Mouse (Mus musculus): ENCODE measurements around the gene Phf12. TPM values are rescaled to one million over a fixed set of nuclear protein-coding genes. Genes with fewer than 3 reads are reported as not detected.

The Phf12 gene
- total RNA-seq, 1 experiment from 2014 or later: 52.2 TPM

DNA sequence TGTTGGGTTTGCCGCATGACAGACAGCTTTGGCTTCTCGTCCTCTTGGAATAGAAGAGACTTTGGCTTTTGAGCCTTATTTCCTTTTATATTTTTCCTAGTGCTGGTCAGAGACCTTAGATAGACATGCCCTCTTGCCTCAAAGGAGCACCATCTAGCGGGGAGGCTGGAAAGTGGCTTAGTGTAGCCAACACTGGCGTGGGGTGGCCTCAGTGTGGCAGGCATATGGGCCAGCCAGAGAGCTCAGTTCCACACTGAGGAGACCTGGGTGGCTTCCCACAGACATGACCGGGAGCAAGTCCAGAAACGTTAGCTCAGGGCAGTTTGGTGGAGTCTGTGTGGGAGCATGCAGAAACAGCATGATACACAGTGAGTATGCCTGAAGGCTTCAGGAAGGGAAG lies 11.8 kb upstream of the Phf12 start:
- no peak for DNase-seq

DNA sequence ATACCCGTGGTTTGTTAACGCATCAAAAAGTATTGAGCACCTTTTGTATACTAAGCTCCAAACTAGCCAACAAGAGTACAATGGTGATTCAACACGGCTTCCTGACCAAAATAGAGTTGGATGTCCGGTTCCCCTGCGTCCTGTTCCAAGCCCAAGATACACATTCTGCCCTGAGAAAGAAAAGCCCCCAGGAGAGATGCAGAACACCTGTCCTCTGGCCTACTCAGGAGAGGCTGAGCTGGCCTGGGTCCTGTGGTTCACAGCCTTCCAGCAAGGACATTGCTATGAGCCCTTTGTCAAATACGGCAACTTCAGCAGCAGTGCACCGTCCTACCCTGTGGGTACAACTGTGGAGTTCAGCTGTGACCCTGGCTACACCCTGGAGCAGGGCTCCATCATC lies 9.0 kb upstream of the Phf12 start:
- DNase-seq: no peak

DNA sequence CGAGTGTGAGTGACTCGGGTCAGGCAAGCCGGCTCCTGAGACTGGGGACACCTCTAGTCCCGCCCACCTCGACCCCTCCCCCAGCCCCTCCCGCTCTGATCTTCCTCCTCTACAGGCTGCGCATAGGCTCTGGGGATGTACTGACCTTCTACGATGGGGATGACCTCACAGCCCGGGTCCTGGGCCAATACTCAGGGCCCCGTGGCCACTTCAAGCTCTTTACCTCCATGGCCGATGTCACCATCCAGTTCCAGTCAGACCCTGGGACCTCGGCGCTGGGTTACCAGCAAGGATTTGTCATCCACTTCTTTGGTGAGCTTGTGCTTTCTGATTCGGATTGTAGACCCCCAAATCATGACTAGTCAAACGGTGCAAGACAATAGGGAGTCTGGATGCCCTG lies 8.2 kb upstream of the Phf12 start:
- no peak for DNase-seq

DNA sequence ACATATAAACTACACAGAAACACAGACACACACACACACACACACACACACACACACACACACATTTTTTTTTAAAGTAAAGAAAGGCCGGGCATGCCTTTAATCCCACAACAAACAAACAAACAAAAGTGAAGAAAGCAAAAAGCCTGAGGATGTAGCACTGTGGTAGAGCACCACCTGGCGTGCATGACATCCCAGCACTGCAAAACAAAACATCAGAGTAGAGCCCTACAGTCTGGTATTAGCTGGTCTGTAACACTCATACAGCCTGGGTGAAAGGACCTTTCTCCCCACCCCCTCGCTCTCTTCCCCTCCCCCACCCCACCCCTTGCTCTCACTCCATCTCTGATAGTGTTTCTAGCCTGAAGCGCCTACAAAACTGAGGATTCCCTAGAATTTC lies 6.7 kb upstream of the Phf12 start:
- DNase-seq: no peak

DNA sequence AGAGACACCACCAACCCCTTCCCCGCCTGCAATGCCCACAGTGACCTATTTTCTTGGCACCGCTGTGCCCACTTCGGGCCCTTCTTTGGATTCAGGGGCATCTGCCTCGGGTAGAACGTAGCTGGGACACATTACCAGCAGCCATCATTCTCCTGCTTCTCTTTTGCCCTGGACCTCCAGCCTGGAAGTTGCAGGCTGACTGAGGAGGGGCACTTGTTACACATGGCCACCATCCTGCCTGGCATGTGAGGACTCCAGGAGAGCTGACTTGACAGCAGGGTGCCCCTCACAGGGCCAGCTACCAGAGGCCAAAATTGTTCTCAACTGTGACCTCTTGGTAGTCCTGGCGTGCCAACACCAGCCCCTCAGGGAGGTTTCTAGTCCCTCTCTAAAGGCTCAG lies 4.4 kb upstream of the Phf12 start:
- no peak for DNase-seq

DNA sequence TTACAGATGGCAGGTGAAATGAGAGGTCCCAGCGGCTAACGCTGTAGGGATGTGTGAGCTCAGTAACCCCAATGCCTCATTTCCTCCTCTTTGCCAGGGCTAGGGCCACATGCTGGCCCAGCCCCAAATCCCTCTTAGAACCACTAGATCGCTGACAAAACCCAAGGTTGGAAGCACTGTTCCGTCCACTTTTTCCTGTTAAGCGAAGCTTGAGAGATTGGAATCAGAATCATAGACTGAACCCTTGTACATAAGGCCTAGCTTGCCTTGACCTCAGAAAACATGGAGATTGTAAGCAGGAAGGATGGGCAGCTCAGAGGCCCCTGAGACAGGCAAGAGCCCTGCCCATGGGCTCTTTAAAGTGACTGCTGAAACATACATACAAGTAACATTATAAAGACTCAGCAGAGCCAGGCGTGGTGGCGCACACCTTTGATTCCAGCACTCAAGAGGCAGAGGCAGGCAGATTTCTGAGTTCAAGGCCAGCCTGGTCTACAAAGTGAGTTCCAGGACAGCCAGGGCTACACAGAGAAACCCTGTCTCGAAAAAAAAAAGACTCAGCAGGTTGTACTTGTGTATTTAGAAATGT lies 3.2 kb upstream of the Phf12 start:
- no peak for DNase-seq

DNA sequence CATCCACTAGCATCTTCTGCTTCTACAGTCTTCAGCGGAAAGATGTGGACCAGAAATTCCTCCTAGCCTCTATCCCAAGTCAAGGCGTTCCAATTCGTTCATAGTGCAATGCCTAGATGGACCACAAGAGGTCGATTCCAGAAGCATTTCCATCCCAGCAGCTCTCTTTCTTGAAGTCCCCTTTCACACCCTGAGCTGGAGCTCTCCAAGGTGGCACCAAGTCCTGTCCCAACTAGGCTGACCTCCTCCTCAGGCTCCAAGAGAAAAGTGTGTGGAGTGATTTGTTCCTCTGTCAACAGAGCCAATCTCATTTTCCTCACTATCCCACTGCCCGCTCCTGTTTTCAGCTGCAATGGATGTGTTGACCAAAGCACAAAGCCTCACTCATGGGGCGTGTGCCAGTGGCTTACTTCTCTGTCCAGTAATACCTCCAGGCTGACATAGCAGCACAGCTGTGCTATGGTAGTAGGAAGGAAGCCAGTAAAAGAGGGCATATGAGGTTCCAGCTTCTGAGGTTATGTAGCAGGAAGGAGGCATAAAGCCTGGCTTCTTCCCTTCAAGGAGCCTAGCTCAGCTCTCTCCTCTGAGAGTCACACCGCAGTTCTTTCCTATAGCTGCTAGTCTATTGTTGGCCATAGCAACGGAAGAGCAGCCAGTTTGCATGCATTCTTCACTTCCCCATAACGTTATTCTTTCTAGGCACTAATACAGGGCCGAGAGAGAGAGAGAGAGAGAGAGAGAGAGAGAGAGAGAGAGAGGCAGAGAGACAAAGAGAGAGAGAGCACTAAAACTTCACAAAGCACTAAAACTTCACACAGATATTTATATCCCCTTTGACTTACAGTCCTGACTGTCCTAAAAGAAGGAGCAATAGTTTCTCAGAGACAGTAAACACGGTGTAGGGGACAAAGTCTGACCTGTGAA lies 2.0 kb upstream of the Phf12 start:
- peak; percentile 78 for DNase-seq

DNA sequence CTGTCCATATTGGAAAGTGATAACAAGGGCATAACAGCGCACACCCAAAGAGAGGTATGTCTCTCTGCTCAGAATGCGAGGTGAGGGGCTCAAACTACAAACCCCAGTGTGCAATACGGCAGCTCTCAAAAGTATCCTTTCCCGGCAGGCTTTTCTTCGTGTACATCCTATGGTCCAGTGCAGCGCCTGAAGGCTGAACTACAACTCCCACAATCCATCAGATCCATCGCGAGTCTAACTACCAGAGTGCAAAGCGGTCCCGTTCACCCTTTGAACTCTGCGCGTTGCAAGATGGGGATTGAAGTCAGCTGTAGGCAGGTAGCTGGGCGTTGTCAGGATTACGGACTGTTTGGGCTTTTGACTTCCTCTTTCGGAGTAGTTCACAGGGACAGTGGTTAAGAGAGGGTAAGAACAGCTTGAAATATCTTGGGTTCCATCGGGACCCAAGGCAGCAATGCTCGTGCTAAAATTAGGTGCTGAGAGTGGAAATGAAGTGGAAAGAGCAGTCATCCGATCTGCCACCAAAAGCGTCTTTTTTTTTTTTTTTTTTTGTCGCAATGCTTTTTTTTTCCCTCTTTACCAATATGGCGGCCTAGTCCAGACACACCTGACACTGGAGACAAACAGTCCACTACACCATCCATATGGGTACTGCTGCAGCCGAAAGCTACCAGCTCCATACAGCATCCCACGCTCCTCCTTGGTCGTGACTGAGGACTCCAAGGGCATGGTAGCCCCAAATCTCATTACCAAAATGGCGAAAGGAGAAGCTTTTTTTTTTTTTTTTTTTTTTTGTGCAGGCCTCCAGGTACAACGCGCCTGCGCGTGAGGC lies 729 bp upstream of the Phf12 start:
- DNase-seq: peak; percentile 94

DNA sequence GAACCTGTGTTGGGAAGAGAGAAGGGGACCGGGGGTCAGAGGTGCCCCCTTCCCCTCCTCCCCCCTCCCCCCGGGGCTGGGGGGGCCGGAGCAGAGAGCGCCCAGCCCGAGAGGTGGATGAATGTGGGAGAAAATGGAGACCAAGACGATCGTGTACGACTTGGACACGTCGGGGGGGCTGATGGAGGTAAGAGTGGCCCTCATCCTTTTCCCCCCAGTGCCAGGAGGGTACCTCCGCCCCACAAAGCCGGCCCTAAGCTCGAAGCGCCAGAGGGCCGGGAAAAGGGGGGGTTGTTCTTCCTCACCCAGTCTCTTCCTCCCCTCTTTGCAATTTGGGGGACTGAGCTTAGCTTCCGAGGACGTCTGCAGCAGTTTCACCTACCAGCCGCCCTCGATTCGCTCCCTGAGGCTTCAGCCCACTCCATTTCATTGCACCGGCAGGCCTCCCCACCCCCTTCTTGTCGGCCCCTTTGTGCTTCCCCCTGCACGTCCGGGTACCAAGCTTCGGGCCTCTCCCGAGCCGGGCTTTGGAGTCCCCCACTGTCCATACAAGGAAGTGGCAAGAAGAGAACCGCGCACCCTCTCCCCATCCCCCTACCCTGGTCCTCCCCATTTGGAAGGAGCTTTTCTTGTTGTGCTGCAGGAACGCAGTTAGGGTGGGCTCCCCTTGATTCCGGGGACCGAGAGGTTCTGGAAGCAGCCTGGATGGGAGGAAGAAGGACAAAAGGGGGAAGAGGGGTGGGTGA lies 810 bp downstream of the Phf12 start:
- peak; percentile 83 for DNase-seq

DNA sequence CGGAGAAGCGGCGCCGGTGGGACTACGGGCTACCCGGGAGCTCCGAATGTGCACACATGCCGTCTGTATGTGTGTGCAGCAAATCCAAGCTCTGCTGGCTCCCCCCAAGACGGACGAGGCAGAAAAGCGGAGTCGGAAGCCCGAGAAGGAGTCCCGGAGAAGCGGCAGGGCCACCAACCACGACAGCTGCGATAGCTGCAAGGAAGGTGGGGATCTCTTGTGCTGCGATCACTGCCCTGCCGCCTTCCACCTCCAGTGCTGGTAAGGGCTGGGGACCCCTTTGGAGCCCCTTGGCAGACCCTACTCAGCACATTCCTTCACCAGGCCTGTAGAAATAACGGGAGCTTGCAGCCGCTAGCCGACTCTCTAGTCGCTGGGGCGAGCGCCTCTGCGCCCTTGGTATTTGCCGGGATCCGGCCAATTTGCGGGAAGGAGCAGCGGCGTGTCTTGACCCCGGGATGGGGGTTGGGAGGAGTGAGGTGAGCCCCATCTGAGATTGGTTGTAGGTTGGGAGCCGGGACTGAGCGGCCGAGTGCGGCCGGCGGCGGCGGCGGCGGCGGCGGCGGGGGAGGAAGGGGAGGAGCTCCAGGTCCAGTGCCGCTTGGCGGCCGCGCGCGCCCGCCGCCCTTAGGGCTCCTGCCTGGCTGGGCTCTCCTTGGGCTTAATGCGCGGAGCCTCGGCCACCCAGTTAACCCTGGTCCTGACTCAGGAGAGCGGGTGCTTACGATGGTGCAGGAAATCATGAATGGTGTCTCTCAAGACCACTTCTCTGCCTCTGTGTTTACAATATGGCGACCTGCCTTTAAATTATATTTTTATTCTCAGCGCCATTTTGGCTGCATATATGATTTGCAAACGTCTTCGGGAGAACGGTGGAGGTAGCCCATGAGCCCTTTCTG lies 1.6 kb downstream of the Phf12 start:
- DNase-seq: peak; percentile 88

DNA sequence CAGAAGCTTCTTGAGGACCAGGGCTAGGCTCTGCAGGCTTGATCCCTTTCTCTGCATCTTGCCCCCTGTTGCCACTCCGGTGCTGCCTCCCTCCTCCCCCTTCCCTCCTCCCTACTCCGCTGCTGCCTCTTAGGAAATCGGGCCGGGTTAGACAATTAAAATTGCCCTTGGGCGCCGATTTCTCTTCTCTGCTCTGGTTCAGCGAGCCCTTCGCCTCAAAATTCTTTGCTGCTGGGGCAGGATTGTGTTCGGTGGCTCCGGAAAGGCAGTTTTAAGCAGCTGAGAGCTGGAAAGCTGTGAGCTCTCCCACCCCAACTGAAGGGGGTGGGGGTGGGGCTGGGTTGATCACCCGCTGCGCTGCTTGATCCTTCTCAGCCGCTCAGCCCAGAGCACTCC lies 2.3 kb downstream of the Phf12 start:
- peak; percentile 79 for DNase-seq

DNA sequence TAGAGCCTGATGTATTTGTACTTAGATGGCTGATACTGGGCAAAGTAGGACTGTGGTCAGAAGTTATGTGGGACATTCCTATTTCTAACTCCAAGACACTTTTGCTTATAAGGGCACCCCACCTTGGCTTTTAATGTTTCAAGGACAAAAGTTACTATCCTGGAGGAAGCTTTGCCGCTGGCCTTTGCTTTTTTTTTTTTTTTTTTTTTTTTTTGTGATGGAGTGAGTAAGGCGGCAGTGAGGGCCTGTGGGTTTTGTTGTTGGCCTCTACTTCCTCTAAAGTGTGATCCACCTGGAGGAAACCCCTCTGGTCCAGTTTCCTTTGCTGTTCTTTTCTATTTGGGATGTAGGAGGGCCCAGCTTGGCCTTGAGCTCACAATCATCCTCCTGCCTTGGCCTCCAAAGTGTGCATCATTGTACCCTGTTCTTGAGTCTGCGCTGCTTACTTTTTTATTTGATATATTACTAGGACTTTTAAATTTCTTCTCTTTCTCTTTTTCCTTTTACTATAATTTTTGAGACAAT lies 3.0 kb downstream of the Phf12 start:
- DNase-seq: no peak

DNA sequence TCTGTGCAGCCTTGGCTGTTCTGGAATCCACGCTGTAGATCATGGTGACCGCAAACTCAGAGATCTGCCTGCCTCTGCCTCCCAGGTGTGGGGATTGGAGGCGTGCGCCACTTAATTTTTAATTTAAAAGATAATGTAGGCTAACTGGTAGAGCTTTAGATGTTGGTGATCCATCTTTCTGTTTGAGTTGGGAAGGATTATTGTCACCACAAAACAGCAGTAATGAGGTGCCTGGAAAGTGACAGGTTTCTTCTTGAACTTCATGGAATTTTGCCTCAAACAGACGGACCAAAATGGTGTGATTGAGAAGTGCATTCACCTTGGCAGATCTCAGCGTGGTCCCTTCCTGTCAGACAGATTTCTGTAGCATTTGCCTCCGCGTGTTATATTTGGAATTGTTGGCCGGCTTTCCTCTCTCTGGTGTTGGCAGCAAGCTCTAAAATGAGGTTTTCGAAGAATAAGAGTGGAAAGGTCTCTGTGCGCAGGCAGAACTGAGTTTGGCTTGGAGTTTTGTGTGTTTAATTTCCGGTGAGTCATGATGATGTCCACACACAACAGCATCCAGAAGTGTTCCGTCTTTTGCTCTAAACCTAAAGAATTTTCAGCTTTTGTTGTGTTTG lies 6.6 kb downstream of the Phf12 start:
- no peak for DNase-seq

DNA sequence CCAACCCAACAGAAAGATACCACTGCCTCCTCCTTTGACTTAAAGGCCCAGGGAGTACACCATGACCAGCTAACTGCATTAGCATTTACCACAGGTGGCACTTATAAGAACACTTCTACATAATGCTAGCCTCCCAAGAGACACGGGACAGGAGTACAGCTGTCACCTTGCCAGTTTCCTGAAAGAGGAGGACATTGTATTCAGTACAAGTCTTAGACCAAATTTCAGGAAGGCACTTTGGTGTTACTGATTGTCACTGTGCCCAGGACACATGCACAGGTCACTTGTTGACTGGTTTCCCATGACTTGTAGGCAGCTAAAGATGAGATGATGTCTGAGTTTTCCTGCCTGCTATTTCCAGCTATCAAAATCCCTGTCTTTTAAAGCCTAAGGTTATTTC lies 13.0 kb downstream of the Phf12 start:
- DNase-seq: no peak

DNA sequence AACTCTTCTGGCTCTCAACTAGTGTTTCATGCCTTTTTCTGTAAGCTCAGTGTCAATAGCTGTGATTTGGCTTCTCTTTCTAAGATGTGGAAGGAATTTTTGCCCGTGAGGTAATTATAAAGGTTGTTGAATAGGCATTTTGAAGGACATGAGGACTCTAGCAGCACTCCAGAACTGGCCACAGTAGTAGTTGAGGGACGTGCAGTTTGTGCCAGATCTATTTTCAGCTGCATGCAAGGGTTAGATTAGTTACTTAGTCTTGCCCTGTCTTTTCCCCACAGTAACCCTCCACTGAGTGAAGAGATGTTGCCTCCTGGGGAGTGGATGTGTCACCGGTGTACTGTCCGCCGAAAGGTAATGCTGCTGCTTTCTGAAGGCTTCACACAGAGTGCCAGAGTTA lies 23.9 kb downstream of the Phf12 start:
- DNase-seq: no peak

DNA sequence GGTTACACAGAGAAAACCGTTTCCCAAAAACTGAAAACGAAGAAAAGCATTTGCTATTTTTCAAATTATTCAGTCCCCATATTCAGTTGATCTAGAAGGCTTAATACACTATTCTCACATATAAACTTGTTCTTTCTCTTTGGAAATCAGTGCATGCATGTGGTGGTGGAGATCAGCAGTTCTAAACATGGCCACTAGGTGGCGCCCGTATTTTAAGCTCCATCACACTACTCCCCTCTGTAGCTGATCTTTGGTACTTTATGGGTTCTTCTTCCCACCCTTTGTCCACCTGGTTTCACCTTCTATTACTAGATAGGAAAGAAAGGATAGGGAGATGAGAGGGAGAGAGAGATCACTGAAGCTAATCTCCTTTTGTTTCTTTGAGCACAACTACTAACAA lies 37.1 kb downstream of the Phf12 start:
- peak; percentile 79 for DNase-seq

DNA sequence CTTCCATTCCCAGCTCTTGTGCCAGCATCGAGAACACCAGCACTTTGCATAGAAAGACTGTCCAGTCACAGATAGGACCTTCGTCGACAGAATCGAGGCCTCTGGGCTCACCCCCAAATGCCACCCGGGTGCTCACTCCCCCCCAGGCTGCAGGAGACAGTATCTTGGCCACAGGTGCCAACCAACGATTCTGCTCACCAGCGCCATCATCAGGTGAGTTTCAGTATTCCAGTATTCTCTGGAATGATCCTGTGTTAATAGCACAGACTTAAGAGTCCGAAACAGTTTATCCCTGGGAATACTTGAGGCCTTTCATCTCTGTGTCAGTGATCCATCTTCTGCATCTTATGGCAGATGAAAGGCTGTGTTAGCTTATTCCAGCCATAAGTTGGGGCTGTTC lies 41.1 kb downstream of the Phf12 start:
- peak; percentile 69 for DNase-seq

DNA sequence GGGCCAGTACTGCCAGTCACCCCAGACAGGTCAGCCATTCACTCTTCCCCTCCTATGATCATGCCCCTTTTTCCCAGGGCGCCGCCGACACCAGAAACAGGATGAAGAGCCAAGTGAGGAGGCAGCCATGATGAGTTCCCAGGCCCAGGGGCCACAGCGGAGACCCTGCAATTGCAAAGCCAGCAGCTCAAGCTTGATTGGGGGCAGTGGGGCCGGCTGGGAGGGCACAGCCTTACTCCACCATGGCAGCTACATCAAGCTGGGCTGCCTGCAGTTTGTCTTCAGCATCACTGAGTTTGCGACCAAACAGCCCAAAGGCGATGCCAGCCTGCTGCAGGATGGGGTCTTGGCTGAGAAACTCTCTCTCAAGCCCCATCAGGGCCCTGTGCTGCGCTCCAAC lies 46.7 kb downstream of the Phf12 start:
- no peak for DNase-seq

DNA sequence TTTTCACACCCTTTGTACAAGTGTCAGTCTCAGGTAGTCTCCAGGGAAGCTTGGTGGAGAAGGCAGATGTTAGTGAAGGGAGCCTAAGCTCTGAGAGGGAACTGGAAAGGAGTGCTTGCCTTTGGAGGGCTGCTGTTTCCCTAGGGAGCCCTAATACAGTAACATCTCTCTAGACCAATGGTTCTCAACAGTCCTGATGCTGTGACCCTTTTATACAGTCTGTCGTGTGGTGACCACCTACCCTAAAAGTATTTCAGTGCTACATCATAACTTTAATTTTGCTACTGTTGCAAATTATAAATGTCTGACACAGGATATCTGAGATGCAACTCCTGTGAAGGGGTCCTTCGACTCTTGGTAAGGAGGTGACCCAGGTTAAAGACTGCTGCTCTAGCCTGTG lies 48.0 kb downstream of the Phf12 start:
- DNase-seq: no peak

DNA sequence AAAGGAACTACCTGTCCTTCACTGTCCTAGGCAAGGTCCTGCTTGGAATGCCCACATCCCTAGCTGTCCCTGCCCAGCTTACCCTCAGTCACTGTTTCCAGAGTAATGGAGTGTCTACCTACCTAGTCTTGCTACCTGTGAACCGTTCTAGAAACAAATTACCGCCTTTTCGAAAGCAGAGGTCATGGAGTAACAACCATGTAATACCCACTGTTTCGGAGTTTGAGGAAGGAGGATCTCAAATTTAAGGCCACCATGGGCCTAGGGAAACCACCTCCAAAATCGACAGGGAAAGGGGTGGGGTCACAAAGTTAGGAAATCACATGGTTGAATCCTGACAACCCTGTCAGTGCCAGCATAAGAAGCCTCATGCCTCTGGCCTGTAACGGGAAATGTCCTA lies 48.8 kb downstream of the Phf12 start:
- no peak for DNase-seq
